Mouse (Mus musculus) kidney, adult 9 months (tissue): ENCODE data around the gene Haghl.
A peak's percentile ranks its signal among the peaks of the same experiment; 100 is the strongest.
"Not testable (repeated sequence)": the region's sequence is repeated elsewhere in the genome, so short reads cannot be mapped to it uniquely, and the experiment has no call there.

Source experiments
- DNase-seq: peaks from one replicate; pipeline ENCODE4 v3.0.0; 2022

Haghl gene

GRCm38 (mm10) chr17:25783861-25784574 lies 1.5 kb downstream of the Haghl start:
- no peak for DNase-seq

DNA sequence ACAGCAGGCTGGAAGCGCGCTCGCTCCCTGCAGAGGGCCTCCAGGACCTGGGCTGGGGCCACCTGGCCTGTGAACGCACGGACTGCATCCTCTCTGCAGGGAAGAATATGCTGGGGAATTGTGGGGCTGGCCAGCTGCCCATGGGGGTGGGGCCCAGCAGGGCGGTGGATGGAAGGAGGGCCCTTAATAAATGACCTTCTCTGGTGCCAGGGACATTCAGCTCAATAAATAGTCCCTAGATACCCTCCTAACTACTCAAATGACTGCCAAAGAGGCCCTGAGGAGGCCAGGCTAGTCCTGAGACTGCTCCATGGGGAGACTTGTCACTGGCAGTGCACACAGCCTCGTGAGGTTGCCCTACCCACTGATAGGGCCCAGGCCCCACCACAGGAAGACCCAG lies 2.4 kb downstream of the Haghl start:
- DNase-seq, result peak; percentile 51

DNA sequence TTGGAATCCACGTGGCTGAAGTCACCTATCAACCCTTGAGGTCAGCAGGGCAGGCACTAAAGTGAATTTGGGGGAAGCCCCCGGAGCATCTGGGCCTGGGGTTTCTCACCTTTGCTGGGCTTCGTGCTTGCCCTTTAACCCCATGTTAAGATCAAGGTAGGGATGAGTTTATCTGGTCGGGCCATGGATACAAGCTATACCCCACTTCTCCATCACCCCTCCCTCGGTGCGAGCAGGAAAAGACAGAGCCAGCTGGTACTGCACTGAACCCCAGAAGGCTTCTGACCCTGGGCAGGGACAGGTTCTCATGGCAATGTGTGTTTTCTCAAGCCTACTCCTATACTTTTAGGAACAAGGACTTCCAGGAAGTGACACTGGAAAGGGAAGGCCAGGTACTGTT lies 4.1 kb downstream of the Haghl start:
- no peak for DNase-seq

DNA sequence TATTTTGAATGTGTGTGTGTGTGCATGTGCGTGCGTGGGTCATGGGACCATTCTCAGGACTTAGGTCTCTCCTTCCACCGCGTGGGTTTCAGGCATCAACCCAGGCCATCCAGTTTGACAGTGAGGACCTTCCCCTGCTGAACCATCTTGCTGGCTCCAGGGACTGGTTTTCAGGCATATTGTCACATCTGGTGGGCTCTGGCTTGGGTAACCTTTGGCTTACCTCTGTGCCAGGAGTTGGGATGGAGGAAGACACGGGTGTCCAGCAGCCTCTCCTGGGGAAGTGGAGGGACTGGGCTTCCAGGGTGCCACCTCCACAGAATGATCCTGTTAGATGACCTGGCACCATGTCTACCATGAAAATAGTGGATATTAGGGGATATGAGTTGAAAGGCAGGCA lies 7.5 kb downstream of the Haghl start:
- DNase-seq, result no peak

DNA sequence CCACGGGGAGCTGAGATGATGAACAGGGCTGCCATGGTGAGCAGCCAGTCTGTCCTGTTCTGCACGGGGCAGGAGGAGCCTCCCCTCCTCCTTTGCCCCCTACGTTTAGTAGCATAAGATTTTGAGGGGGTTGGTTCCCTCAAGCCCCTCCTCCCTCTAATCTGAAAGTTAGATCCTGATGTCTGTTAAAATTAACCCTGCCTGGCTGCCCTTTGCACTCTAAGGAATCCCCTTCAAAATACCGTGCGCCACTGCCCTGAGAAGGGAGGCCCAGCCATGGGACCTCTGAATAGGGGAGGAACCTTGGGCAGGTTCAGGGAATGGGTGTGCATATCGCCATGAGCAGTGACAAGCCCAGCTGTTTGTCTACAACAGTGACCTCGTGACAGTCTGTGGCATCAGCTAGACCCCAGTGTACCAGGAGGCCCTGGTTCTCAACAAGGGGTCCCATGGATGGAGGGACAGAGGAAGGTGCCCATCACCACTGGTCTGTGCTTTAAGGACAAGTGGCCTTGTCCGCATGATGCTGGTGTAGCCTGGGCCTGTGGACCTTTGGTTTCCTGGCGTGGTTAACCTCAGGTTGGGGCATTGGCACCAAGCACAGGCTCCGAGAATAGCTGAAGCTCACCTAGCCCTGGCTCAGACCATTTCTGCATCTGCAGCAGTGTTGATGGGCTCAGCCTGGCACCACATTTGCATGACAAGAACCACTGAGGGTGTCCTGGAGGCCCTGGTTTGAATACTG lies 10.0 kb downstream of the Haghl start:
- peak; percentile 70 for DNase-seq

DNA sequence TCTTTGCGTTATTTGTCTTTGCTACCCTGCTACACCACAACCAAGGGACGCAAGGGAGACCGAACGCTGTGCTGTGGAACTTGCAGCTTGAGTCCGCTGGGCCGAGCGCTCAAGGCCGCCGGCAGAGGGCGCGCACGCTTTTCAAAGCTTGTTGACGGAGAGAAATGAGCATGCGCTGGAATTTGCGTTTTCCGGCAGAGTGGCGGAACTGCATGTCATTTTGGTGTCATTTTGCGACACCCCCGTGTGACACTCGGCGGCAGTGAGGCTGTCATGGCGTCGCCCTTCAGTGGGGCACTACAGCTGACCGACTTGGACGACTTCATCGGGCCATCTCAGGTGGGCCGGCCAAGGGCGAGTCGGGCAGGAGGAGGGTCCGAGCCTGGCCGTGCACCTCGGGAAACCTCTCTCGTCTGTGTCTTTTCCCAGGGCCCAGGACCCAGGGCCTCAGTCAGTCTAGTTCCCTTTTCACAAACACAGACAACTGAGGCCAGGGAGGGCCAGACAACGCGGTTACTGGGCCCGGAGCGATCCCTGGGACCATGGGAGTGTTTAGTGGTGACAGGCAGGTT lies 11.8 kb downstream of the Haghl start, which contains the start of gene Narfl:
TSS of gene Narfl (plus strand) at position 228 of the 572 bp plus-strand sequence.
- peak; percentile 98 for DNase-seq

DNA sequence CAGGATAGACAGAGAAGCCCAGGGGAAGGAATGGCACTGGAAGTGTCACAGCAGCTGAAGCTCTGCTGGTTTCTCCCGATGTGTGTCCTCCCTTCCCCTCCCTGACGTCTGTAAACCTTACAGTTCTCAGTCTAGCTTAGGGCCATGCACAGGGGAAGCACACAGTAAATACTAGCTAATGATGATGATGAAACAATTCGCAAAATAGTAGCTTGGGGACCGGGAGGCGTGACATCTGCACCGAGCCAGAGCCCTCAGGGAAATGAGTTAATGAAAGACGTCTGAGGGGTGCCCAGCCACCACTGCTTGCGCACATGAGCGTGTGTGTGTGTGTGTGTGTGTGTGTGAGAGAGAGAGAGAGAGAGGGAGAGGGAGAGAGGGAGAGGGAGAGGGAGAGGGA lies 16.1 kb downstream of the Haghl start:
- no peak for DNase-seq

DNA sequence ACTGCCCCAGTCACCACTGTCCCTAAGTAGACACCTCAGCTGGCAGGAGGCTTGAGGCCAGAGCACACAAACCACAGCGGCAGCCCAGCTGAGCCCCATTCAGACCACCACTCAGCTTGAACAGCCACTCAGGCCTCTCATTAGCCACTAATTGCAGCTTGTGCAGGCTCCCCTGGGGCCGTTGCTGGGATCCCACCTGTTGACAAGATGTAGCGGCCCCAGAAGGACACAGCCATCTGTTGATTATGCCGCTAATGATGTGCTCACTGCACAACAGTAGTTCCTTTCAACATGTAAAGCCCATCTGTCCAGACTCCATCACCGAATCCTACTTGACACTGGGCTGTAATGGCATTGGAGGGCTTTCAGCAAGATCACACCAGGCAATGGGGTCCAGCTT lies 19.6 kb downstream of the Haghl start:
- no peak for DNase-seq

GRCm38 (mm10) chr17:25762591-25762990 lies 22.9 kb downstream of the Haghl start:
- DNase-seq, result no peak

DNA sequence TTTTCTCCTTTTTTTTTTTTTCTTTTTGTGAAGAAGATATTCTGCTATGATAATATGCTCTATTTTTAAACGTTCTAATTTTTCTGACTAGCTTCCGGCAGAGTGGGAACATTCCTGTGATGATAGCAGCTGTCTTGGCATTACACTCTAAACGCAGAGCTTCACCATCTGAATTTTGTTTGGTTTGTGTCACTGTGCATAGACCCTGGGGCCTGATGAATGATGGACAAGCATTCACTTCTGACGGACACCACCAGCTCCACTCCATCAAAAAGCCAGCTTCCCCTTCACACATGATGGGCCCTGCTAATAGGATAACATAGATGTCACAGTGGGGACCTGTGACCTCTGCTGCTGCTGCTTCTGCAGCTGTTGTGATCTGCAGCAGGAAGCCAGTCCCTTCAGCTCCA lies 23.9 kb downstream of the Haghl start:
- DNase-seq, result no peak

DNA sequence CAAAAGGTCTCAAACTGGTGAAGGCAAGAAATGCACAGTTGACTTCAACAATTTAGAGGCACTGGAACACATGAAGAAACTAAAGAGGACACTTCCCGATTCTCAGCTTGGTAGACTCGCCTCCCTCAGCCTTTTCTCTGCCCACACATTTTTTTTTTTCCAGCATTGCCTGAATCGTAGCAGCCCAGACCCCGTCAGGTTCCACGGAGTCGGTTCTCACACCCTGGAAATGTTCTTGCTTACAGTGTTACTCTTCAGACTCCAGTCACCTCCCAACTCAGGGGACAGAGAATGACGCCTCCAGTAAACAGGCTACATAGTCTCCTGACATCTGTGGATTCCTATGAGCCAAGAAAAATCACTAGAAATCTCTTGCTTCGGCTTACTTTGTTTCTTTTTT lies 25.3 kb downstream of the Haghl start:
- no peak for DNase-seq

GRCm38 (mm10) chr17:25757691-25758090 lies 27.8 kb downstream of the Haghl start:
- no peak for DNase-seq

GRCm38 (mm10) chr17:25756378-25757242 lies 28.9 kb downstream of the Haghl start:
- no peak for DNase-seq

DNA sequence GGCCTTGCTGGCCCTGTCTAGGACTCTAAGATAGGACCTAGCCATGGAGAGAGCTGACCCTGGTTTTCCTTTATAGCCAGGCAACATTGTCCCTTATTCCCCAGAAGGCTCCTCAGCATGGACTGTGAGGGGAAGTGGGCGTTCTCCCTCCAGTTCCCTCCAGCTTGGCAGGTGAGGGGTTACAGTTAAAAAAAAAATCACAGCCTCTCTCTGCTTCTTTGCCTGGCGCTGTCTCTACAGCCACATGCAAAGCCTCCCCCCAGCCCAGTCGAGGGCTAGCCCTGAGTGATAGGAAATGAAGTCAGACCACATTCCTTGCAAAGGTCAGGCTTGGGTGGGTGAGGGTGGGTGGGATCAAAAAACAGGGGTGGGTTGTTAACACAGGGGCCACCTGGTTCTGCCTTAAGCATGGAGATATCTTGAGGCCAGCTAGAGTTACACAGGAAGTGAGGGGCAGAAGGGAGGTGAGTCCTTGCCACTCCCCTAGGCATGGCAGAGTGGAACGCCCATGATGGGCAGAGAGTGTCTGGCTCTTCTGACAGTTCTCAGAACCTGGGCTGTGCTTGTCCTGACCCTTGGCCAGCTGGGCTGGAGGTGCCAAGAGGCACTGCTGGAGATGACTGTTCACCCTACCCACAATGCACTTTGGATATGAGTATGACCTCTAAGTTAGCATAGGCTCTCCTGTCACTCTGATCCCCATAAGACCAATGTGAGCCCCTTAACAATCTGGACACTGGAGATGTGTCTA lies 29.7 kb downstream of the Haghl start:
- DNase-seq, result no peak

DNA sequence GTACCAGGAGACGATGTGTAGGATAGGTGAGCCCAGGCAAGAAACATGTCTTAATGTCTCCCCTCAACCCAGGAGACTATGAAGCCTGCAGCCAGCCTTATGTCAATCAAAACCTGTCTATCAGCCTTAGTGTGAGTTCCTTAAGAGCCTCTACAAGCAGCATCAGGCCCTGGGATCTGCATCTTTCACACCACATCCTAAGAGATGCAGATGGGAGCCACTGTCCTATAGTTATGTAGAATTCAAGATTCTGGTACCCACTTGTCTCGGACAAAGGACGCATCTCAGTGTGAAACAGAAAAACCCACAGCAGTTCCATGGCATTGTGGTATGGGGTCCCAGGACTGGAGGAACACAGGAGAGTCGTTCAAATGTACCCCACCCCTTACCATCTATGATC lies 30.4 kb downstream of the Haghl start:
- no peak for DNase-seq

DNA sequence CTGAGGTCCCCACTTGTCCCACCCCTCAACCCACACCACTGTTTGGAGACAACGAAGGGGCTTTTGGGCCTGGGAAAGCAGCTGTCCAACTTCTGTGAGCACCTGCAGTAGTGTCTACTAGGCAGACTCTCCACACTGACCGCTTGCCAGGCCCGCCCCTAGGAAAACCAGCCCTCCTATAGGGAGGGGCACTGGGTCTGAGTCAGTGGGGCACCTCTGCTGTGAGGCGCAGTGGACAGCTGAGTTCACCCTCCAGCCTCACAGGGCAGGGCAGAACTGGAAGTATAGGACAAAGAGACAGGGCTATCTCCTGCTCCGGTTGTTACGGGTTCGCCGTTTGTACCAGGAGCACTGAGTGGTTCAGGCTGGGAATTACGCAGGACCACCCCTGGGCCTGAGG lies 31.2 kb downstream of the Haghl start, which contains the start of gene Msln:
TSS of gene Msln (minus strand) at position 138 of the 400 bp plus-strand sequence.
- DNase-seq, result no peak

DNA sequence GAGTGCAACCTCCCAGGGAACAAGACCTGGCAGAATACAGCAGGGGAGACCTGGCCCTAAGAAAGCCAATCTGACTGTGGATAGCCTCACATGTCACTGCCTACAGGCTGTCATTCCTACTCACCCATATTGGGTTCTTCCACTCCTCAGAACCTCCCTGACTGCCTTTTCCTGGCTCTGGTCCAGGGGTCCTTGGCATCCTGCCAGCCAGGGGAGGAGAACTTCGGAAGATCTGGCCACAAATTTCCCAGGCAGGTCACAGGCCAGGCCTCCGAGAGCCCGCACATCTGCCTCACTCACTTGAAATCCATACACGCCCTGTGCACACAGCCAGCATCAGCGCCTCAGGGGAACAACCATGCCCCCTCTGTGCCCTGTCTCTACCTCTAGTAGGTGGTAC lies 34.0 kb downstream of the Haghl start:
- DNase-seq, result peak; percentile 26

DNA sequence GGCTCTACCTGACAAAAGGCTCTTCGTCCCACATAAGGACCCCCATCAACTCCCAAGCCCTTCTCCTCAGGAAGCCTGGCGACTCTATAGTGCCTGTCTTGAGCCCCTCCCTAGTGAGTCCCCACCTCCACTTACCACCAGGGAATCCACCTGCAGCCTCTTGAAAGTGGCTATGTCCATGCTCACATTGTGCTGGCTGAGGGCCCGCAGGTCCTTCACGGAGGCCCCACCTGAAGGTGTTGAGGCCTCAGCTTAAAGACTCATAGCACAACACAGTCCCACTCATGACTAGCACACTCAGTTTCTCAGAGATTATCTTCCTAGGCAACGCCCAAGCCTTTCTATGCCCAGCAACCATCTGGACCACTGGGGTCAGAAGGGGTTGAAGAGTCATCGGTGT lies 36.2 kb downstream of the Haghl start:
- no peak for DNase-seq

DNA sequence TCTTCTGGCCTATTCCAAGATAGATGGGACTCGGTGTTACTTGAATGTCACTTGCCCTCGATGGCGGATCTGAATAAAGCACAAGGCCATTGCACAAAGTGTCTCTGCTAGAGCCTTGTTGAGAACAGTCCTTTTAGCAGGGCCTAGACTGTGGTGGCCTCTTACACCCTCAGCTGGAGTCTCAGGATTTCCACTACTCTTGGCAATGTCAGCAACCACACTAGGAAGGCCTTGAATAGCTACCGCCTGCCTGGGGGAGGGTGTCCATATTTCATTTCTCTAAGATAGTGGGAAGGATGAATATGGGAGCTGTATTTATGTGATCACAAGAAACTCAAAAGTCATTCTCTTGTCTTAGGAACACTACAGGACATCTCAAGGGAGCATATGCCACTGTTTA lies 37.2 kb downstream of the Haghl start:
- DNase-seq, result no peak

- DNase-seq, result no peak
Measured at GRCm38 (mm10) chr17:25744311-25744710, 41.2 kb downstream of the Haghl start.

DNA sequence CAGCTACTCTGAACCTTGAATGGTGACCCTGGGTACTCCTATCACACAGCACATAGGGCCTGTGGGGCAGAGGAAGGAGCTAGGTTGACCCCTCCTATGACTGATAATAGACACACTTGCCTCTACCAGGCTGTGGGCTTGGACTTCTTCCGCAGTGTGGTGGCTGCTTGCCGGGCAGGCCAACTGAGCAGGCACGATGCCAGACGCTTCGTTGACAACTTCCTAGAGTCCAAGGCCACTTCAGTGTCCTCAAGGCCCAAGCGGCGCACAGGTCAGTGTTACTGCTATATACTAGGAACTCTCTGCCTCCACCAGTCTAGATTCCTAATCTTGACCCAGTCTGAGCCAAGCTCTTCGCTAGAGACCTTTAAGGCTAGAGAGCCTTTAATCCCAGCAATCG lies 41.6 kb downstream of the Haghl start:
- no peak for DNase-seq

- not testable (repeated sequence) for DNase-seq
Measured at GRCm38 (mm10) chr17:25741471-25741870, 44.0 kb downstream of the Haghl start.
